Mouse (Mus musculus): ENCODE results near the gene Spef1. TPM values are rescaled to one million over a fixed set of nuclear protein-coding genes. Genes with fewer than 3 reads are reported as not detected.

The Spef1 gene
- polyA plus RNA-seq, 1 experiment from 2014 or later: 9.9 TPM

GRCm38 (mm10) chr2:131146193-131147042 is 40.7 kb downstream of the Spef1 start:
- no peaks in the 10 kb centered on the region for H3K27me3 ChIP-seq
- no peak overlapping the region for H3K4me3 ChIP-seq
- no peaks in the 10 kb centered on the region for H3K9me3 ChIP-seq
- no peak overlapping the region for H3K27ac ChIP-seq
- H3K4me1 ChIP-seq (replicated peaks): peaks cover 6% of the 10 kb centered on the region; the same call in 1 of the 2 replicates
- no peak overlapping the region for H3K4me2 ChIP-seq
- whole genome bisulfite sequencing: 92% methylated on average over 21 of the region's 21 CpGs
- no peak overlapping the region for H3K9ac ChIP-seq
- peaks cover 79% of the 10 kb centered on the region for H3K36me3 ChIP-seq
- ATAC-seq (ENCODE audit: low FRiP score): no peak

- Histone ChIP-seq H3K4me2 (no peak overlapping the region), H3K4me1 (replicated peaks) (peaks cover 6% of the 10 kb centered on the region; the same call in 1 of the 2 replicates), H3K9me3 (no peaks in the 10 kb centered on the region), H3K4me3 (no peak overlapping the region), H3K9ac (no peak overlapping the region), H3K27ac (no peak overlapping the region), H3K36me3 (peaks cover 71% of the 10 kb centered on the region), H3K27me3 (no peaks in the 10 kb centered on the region)
- 88% methylated on average over 2 of the region's 2 CpGs for WGBS
- no peak for ATAC-seq (ENCODE audit: low FRiP score)
These were observed 41.5 kb downstream of the Spef1 start for GRCm38 (mm10) chr2:131145536-131145935.

GRCm38 (mm10) chr2:131145121-131145520 is 42.0 kb downstream of the Spef1 start:
- WGBS: 69% methylated on average over 13 of the region's 13 CpGs
- Histone ChIP-seq H3K9ac (no peak overlapping the region), H3K27me3 (no peaks in the 10 kb centered on the region), H3K4me2 (no peak overlapping the region), H3K9me3 (no peaks in the 10 kb centered on the region), H3K36me3 (peaks cover 66% of the 10 kb centered on the region), H3K4me1 (replicated peaks) (peaks cover 6% of the 10 kb centered on the region; the same call in 1 of the 2 replicates), H3K27ac (no peak overlapping the region), H3K4me3 (no peak overlapping the region)
- no peak for ATAC-seq (ENCODE audit: low FRiP score)

- Histone ChIP-seq H3K36me3 (peaks cover 48% of the 10 kb centered on the region), H3K4me3 (no peak overlapping the region), H3K4me2 (peak overlapping the region; percentile 6; the same call in 1 of the 2 replicates), H3K9me3 (no peaks in the 10 kb centered on the region), H3K27ac (no peak overlapping the region), H3K4me1 (replicated peaks) (peaks cover 6% of the 10 kb centered on the region; the same call in 1 of the 2 replicates), H3K9ac (no peak overlapping the region), H3K27me3 (no peaks in the 10 kb centered on the region)
- ATAC-seq (ENCODE audit: low FRiP score): 0 out of 2 replicates have a peak, but pooled peaks have one; percentile 6
- 63% methylated on average over 22 of the region's 22 CpGs for WGBS
These were observed 43.9 kb downstream of the Spef1 start for GRCm38 (mm10) chr2:131143007-131143780.

- Histone ChIP-seq H3K4me1 (replicated peaks) (peaks cover 6% of the 10 kb centered on the region; the same call in 1 of the 2 replicates), H3K4me3 (no peak overlapping the region), H3K27me3 (no peaks in the 10 kb centered on the region), H3K4me2 (peak overlapping the region; percentile 6; the same call in 1 of the 2 replicates), H3K9ac (no peak overlapping the region), H3K36me3 (peaks cover 42% of the 10 kb centered on the region), H3K9me3 (no peaks in the 10 kb centered on the region), H3K27ac (no peak overlapping the region)
- WGBS: 29% methylated on average over 18 of the region's 18 CpGs
- ATAC-seq (ENCODE audit: low FRiP score): peak; percentile 30; the same call in 1 of the 2 replicates
These were observed 44.5 kb downstream of the Spef1 start for GRCm38 (mm10) chr2:131142592-131142991.

- no peak for ATAC-seq (ENCODE audit: low FRiP score)
- H3K4me3 ChIP-seq: no peak overlapping the region
- 87% methylated on average over 8 of the region's 8 CpGs for WGBS
These were observed 45.6 kb downstream of the Spef1 start for GRCm38 (mm10) chr2:131141336-131141986.

GRCm38 (mm10) chr2:131140533-131140905 is 46.6 kb downstream of the Spef1 start:
- H3K4me3 ChIP-seq: no peak overlapping the region
- peaks cover 21% of the 10 kb centered on the region for H3K36me3 ChIP-seq
- no peaks in the 10 kb centered on the region for H3K9me3 ChIP-seq
- H3K9ac ChIP-seq: no peak overlapping the region
- no peaks in the 10 kb centered on the region for H3K27me3 ChIP-seq
- no peak overlapping the region for H3K4me2 ChIP-seq
- 0 out of 2 replicates have a peak overlapping the region, but pooled peaks have one; percentile 8 for H3K27ac ChIP-seq
- 73% methylated on average over 5 of the region's 5 CpGs for WGBS
- no peak for ATAC-seq (ENCODE audit: low FRiP score)
- peaks cover 6% of the 10 kb centered on the region; the same call in 1 of the 2 replicates for H3K4me1 ChIP-seq (replicated peaks)

More at GRCm38 (mm10) chr2:131141336-131141986, 45.6 kb downstream of the Spef1 start:
- Histone ChIP-seq H3K9ac (no peak overlapping the region), H3K9me3 (no peaks in the 10 kb centered on the region), H3K27ac (no peak overlapping the region), H3K4me1 (replicated peaks) (peaks cover 6% of the 10 kb centered on the region; the same call in 1 of the 2 replicates), H3K4me2 (no peak overlapping the region), H3K27me3 (no peaks in the 10 kb centered on the region), H3K36me3 (peaks cover 31% of the 10 kb centered on the region)

- no peak overlapping the region for H3K27ac ChIP-seq
- WGBS: 62% methylated on average over 5 of the region's 5 CpGs
- peaks cover 6% of the 10 kb centered on the region; the same call in 1 of the 2 replicates for H3K4me1 ChIP-seq (replicated peaks)
These were observed 47.1 kb downstream of the Spef1 start for GRCm38 (mm10) chr2:131139886-131140532.

GRCm38 (mm10) chr2:131139287-131139686 is 47.8 kb downstream of the Spef1 start:
- H3K27me3 ChIP-seq: no peaks in the 10 kb centered on the region
- H3K27ac ChIP-seq: no peak overlapping the region
- 94% methylated on average over 5 of the region's 5 CpGs for WGBS
- H3K4me2 ChIP-seq: no peak overlapping the region
- no peak overlapping the region for H3K4me3 ChIP-seq
- H3K4me1 ChIP-seq (replicated peaks): peaks cover 6% of the 10 kb centered on the region; the same call in 1 of the 2 replicates
- peaks cover 9% of the 10 kb centered on the region for H3K36me3 ChIP-seq
- H3K9me3 ChIP-seq: no peaks in the 10 kb centered on the region
- no peak overlapping the region for H3K9ac ChIP-seq
- no peak for ATAC-seq (ENCODE audit: low FRiP score)

More at GRCm38 (mm10) chr2:131139886-131140532, 47.1 kb downstream of the Spef1 start:
- H3K36me3 ChIP-seq: peaks cover 16% of the 10 kb centered on the region
- no peak overlapping the region for H3K4me3 ChIP-seq
- no peak overlapping the region for H3K9ac ChIP-seq
- no peak for ATAC-seq (ENCODE audit: low FRiP score)
- H3K27me3 ChIP-seq: no peaks in the 10 kb centered on the region
- no peak overlapping the region for H3K4me2 ChIP-seq
- no peaks in the 10 kb centered on the region for H3K9me3 ChIP-seq

GRCm38 (mm10) chr2:131138760-131139159 is 48.3 kb downstream of the Spef1 start:
- Histone ChIP-seq H3K4me2 (no peak overlapping the region), H3K9ac (no peak overlapping the region), H3K27me3 (no peaks in the 10 kb centered on the region), H3K4me3 (no peak overlapping the region), H3K27ac (no peak overlapping the region), H3K9me3 (no peaks in the 10 kb centered on the region), H3K36me3 (peaks cover 6% of the 10 kb centered on the region), H3K4me1 (replicated peaks) (peaks cover 6% of the 10 kb centered on the region; the same call in 1 of the 2 replicates)
- 76% methylated on average over 7 of the region's 7 CpGs for WGBS
- ATAC-seq (ENCODE audit: low FRiP score): no peak

- 79% methylated on average over 4 of the region's 4 CpGs for WGBS
- H3K4me1 ChIP-seq (replicated peaks): peaks cover 6% of the 10 kb centered on the region; the same call in 1 of the 2 replicates
- H3K27me3 ChIP-seq: no peaks in the 10 kb centered on the region
- peaks cover 1% of the 10 kb centered on the region for H3K36me3 ChIP-seq
- H3K9me3 ChIP-seq: no peaks in the 10 kb centered on the region
- H3K4me3 ChIP-seq: no peak overlapping the region
- H3K4me2 ChIP-seq: no peak overlapping the region
- no peak for ATAC-seq (ENCODE audit: low FRiP score)
- H3K9ac ChIP-seq: no peak overlapping the region
- no peak overlapping the region for H3K27ac ChIP-seq
These were observed 48.8 kb downstream of the Spef1 start for GRCm38 (mm10) chr2:131138296-131138695.

All from hindbrain, embryonic 13.5 days (tissue).